ENCODE assay signal across 15 mouse cellular contexts in genomic region chr11:8936431-8937110, GRCm38 (mm10). TPM values are rescaled to one million over a fixed set of nuclear protein-coding genes. Genes with fewer than 3 reads are reported as not detected.
"Had no signal": no experiment of that assay in that cellular context is flagged by ENCODE, and none has a peak within 500 bp of the region (broad histone marks: within the 10 kb centered on the region; RNA-seq: fewer than 3 reads in every experiment).

No protein-coding gene starts in this region.

- H3K27ac ChIP-seq: limb, embryonic 15.5 days; liver, embryonic 13.5 days; lung, embryonic 15.5 days; macrophage; midbrain, embryonic 12.5 days had no signal

- ATAC-seq: liver, postnatal 0 days had no signal

- H3K9me3 ChIP-seq: limb, embryonic 15.5 days; liver, embryonic 13.5 days; lung, embryonic 15.5 days; megakaryocyte, embryonic 14.5 days; midbrain, embryonic 12.5 days had no signal

- H3K27me3 ChIP-seq: limb, embryonic 15.5 days; liver, embryonic 13.5 days; lung, embryonic 15.5 days; megakaryocyte, embryonic 14.5 days; midbrain, embryonic 12.5 days had no signal

- H3K4me1 ChIP-seq: limb, embryonic 15.5 days; liver, embryonic 13.5 days; megakaryocyte, embryonic 14.5 days; midbrain, embryonic 12.5 days had no signal

- H3K4me3 ChIP-seq: limb, embryonic 15.5 days; liver, embryonic 13.5 days; lung, embryonic 15.5 days; megakaryocyte, embryonic 14.5 days; midbrain, embryonic 12.5 days had no signal

- H3K36me3 ChIP-seq: limb, embryonic 15.5 days; liver, embryonic 13.5 days; lung, embryonic 15.5 days; midbrain, embryonic 12.5 days had no signal

- H3K4me2 ChIP-seq: limb, embryonic 15.5 days; liver, embryonic 13.5 days; lung, embryonic 15.5 days; midbrain, embryonic 12.5 days had no signal

- DNase-seq: kidney, postnatal 36 days; layer of hippocampus, adult 9-11 months; layer of hippocampus, postnatal 36 days; liver, embryonic 13.5 days; liver, postnatal 0 days; lung, postnatal 14 days; right cerebral cortex, adult 18-20 months; right cerebral cortex, postnatal 25 days; thymus, postnatal 4 days had no signal

- H3K9ac ChIP-seq: limb, embryonic 15.5 days; liver, embryonic 13.5 days; liver, postnatal 0 days; lung, embryonic 15.5 days; midbrain, embryonic 12.5 days had no signal

RNA-seq across cellular contexts. Expression of gene Pkd1l1, which starts 36.5 kb away (rescaled TPM):
- polyA plus RNA-seq: liver, postnatal 0 days; macrophage; small intestine, adult 2 months had no signal
